In the genomic region with DNA sequence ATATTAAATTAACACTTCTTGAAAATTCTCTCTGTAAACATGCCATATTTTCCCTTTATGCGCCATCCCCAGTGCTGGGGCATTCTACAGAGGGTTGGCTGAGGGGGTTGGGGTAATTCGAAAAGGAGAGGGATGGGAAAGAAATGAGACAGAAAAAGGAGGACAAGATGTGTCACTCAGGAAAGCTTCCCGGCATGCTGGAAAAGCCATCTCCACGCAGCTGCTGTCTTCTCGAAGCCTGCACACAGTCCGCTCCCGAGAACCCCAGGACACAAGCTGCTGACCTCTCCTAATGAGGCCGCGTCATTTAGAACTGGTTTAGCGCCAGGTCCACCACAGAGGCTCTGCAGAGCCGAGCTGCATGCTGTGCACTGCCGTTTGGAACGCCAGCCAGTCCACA, we compare ENCODE assay signal across 9 mouse cellular contexts.
DNase-seq lines count a peak whose midpoint lies in the region; ATAC-seq and TF ChIP-seq lines count a peak whose summit lies in the region.
"Had no signal": no experiment of that assay in that cellular context is flagged by ENCODE, and none has a peak within 500 bp of the region (broad histone marks: within the 10 kb centered on the region; RNA-seq: fewer than 3 reads in every experiment).

No protein-coding gene starts in this region.

- H3K36me3 ChIP-seq in forebrain, embryonic 12.5 days (replicated peaks), result peaks cover 11% of the 10 kb centered on the region
- H3K36me3 ChIP-seq in forebrain, embryonic 11.5 days (ENCODE audit: control insufficient read depth, insufficient read depth, low read length), result no peaks in the 10 kb centered on the region; the same call in 1 of the 2 replicates
- H3K36me3 ChIP-seq in lung, embryonic 14.5 days (ENCODE audit: insufficient read depth), result no peaks in the 10 kb centered on the region
- H3K36me3 ChIP-seq in lung, postnatal 0 days (ENCODE audit: insufficient read depth, low read length), result no peaks in the 10 kb centered on the region
- H3K36me3 ChIP-seq in hindbrain, embryonic 10.5 days, result peaks cover 11% of the 10 kb centered on the region
- no peaks in the 10 kb centered on the region for H3K36me3 ChIP-seq in neural tube, embryonic 14.5 days (ENCODE audit: control insufficient read depth, insufficient read depth, low read length)

- TF ChIP-seq CTCF in lung, embryonic 14.5 days (IDR thresholded peaks at IDR 0.05; ENCODE audit: low read depth), result no peak
- TF ChIP-seq CTCF in lung, postnatal 0 days (IDR thresholded peaks at IDR 0.05), result no peak

- H3K4me2 ChIP-seq in forebrain, embryonic 12.5 days, result peak overlapping the region; percentile 25; the same call in 1 of the 2 replicates
- no peak overlapping the region; the same call in 1 of the 2 replicates for H3K4me2 ChIP-seq in forebrain, embryonic 11.5 days (ENCODE audit: low read depth, low read length, severe bottlenecking)
- H3K4me2 ChIP-seq in lung, embryonic 14.5 days, result no peak overlapping the region
- no peak overlapping the region for H3K4me2 ChIP-seq in lung, postnatal 0 days (replicated peaks; ENCODE audit: low read depth, low read length)
- no peak overlapping the region for H3K4me2 ChIP-seq in neural tube, embryonic 14.5 days (ENCODE audit: low read depth, low read length)

- H3K9me3 ChIP-seq in forebrain, embryonic 12.5 days, result no peaks in the 10 kb centered on the region
- H3K9me3 ChIP-seq in forebrain, embryonic 11.5 days (ENCODE audit: control insufficient read depth, low read length), result no peaks in the 10 kb centered on the region; the same call in 1 of the 2 replicates
- H3K9me3 ChIP-seq in lung, embryonic 14.5 days (ENCODE audit: low read depth, low read length), result no peaks in the 10 kb centered on the region
- H3K9me3 ChIP-seq in lung, postnatal 0 days (ENCODE audit: low read length), result no peaks in the 10 kb centered on the region
- H3K9me3 ChIP-seq in hindbrain, embryonic 10.5 days, result 0 out of 2 replicates have a peak, but pooled peaks cover 5% of the 10 kb centered on the region
- no peaks in the 10 kb centered on the region for H3K9me3 ChIP-seq in neural tube, embryonic 14.5 days (ENCODE audit: control insufficient read depth, low read length)

- ATAC-seq in forebrain, embryonic 12.5 days (ENCODE audit: low FRiP score), result peak; percentile 39; the same call in 1 of the 2 replicates
- ATAC-seq in forebrain, embryonic 11.5 days (replicated peaks; ENCODE audit: low FRiP score), result no peak
- ATAC-seq in lung, embryonic 14.5 days (ENCODE audit: insufficient read depth), result no peak
- no peak for ATAC-seq in lung, postnatal 0 days
- ATAC-seq in neural tube, embryonic 14.5 days (ENCODE audit: low read depth), result peak; percentile 41

- no peak overlapping the region for H3K4me3 ChIP-seq in forebrain, embryonic 12.5 days (replicated peaks)
- no peak overlapping the region for H3K4me3 ChIP-seq in forebrain, embryonic 11.5 days (ENCODE audit: low read depth, low read length)
- H3K4me3 ChIP-seq in lung, embryonic 14.5 days (ENCODE audit: low read depth, low read length), result no peak overlapping the region
- H3K4me3 ChIP-seq in lung, postnatal 0 days (ENCODE audit: low read depth, low read length), result no peak overlapping the region
- H3K4me3 ChIP-seq in hindbrain, embryonic 10.5 days, result no peak overlapping the region
- no peak overlapping the region for H3K4me3 ChIP-seq in neural tube, embryonic 14.5 days (ENCODE audit: low read depth, low read length)

- H3K27me3 ChIP-seq in forebrain, embryonic 12.5 days, result peaks cover 9% of the 10 kb centered on the region; the same call in 1 of the 2 replicates
- no peaks in the 10 kb centered on the region for H3K27me3 ChIP-seq in forebrain, embryonic 11.5 days (ENCODE audit: control insufficient read depth, insufficient read depth, low read length)
- H3K27me3 ChIP-seq in lung, embryonic 14.5 days (ENCODE audit: insufficient read depth, low read length), result no peaks in the 10 kb centered on the region
- H3K27me3 ChIP-seq in lung, postnatal 0 days (replicated peaks; ENCODE audit: insufficient read depth, low read length), result no peaks in the 10 kb centered on the region
- H3K27me3 ChIP-seq in hindbrain, embryonic 10.5 days (ENCODE audit: insufficient read depth, poor library complexity, severe bottlenecking), result peaks cover 8% of the 10 kb centered on the region; the same call in 1 of the 2 replicates
- H3K27me3 ChIP-seq in neural tube, embryonic 14.5 days (ENCODE audit: control insufficient read depth, insufficient read depth, low read length), result no peaks in the 10 kb centered on the region

- DNase-seq in forebrain, embryonic 11.5 days (ENCODE audit: low spot score), result no peak
- peak; percentile 31 for DNase-seq in lung, embryonic 14.5 days
- DNase-seq in lung, postnatal 0 days (ENCODE audit: low spot score), result no peak
- DNase-seq in hindbrain, embryonic 10.5 days (ENCODE audit: low spot score), result peak; percentile 18
- DNase-seq in thymus, adult 18-20 months, result no peak
- DNase-seq in adrenal gland, adult 8-10 months, result no peak
- DNase-seq: heart, postnatal 4 days had no signal

- peak overlapping the region; percentile 70 for H3K27ac ChIP-seq in forebrain, embryonic 12.5 days
- no peak overlapping the region; the same call in 1 of the 2 replicates for H3K27ac ChIP-seq in forebrain, embryonic 11.5 days (ENCODE audit: low read depth, low read length)
- no peak overlapping the region for H3K27ac ChIP-seq in lung, embryonic 14.5 days (ENCODE audit: low read depth)
- no peak overlapping the region for H3K27ac ChIP-seq in lung, postnatal 0 days (ENCODE audit: low read length)
- no peak overlapping the region for H3K27ac ChIP-seq in hindbrain, embryonic 10.5 days
- peak overlapping the region; percentile 57; the same call in 1 of the 2 replicates for H3K27ac ChIP-seq in neural tube, embryonic 14.5 days (ENCODE audit: low read depth, low read length)

- peaks cover 23% of the 10 kb centered on the region for H3K4me1 ChIP-seq in forebrain, embryonic 12.5 days
- peaks cover 3% of the 10 kb centered on the region; the same call in 1 of the 2 replicates for H3K4me1 ChIP-seq in forebrain, embryonic 11.5 days (replicated peaks; ENCODE audit: control insufficient read depth, insufficient read depth, low read length)
- H3K4me1 ChIP-seq in lung, embryonic 14.5 days (ENCODE audit: insufficient read depth), result no peaks in the 10 kb centered on the region
- no peaks in the 10 kb centered on the region for H3K4me1 ChIP-seq in lung, postnatal 0 days (ENCODE audit: insufficient read depth, low read depth, low read length)
- peaks cover 21% of the 10 kb centered on the region for H3K4me1 ChIP-seq in hindbrain, embryonic 10.5 days (replicated peaks)
- H3K4me1 ChIP-seq in neural tube, embryonic 14.5 days (ENCODE audit: control insufficient read depth, insufficient read depth, low read length), result peaks cover 46% of the 10 kb centered on the region

- H3K9ac ChIP-seq in forebrain, embryonic 12.5 days, result no peak overlapping the region
- no peak overlapping the region for H3K9ac ChIP-seq in forebrain, embryonic 11.5 days (ENCODE audit: low read length)
- no peak overlapping the region for H3K9ac ChIP-seq in lung, embryonic 14.5 days
- no peak overlapping the region for H3K9ac ChIP-seq in lung, postnatal 0 days (replicated peaks; ENCODE audit: low read depth)
- no peak overlapping the region for H3K9ac ChIP-seq in neural tube, embryonic 14.5 days (replicated peaks; ENCODE audit: low read depth, low read length)

- 34% methylated on average over 13 of the region's 13 CpGs for WGBS in forebrain, embryonic 12.5 days
- WGBS in forebrain, embryonic 11.5 days, result 62% methylated on average over 13 of the region's 13 CpGs
- 64% methylated on average over 13 of the region's 13 CpGs for WGBS in lung, embryonic 14.5 days
- WGBS in lung, postnatal 0 days, result 72% methylated on average over 13 of the region's 13 CpGs
- 64% methylated on average over 13 of the region's 13 CpGs for WGBS in hindbrain, embryonic 10.5 days
- WGBS in neural tube, embryonic 14.5 days, result 23% methylated on average over 13 of the region's 13 CpGs

- TF ChIP-seq EP300 in lung, postnatal 0 days (IDR thresholded peaks at IDR 0.05), result no peak

Comparison
In these comparisons a context has a peak if more than half of its experiments do, and no peak if none do; other contexts are left out.
1. ATAC-seq: peak in forebrain, embryonic 12.5 days (single experiment) and neural tube, embryonic 14.5 days (single experiment); none in forebrain, embryonic 11.5 days (single experiment), lung, embryonic 14.5 days (single experiment) and lung, postnatal 0 days (single experiment).
2. H3K27ac ChIP-seq: peak in forebrain, embryonic 12.5 days (single experiment) and neural tube, embryonic 14.5 days (single experiment); none in forebrain, embryonic 11.5 days (single experiment), lung, embryonic 14.5 days (single experiment), lung, postnatal 0 days (single experiment) and hindbrain, embryonic 10.5 days (single experiment).
3. DNase-seq: peak in lung, embryonic 14.5 days (single experiment) and hindbrain, embryonic 10.5 days (single experiment); none in forebrain, embryonic 11.5 days (single experiment), lung, postnatal 0 days (single experiment), thymus, adult 18-20 months (0 of 2) and adrenal gland, adult 8-10 months (single experiment).